Mouse (Mus musculus) cerebellum, postnatal 10 days (tissue): Measurements from ENCODE around the gene Bend6.

Source experiments
- DNase-seq, 2 experiments: peaks; one replicate each; pipeline ENCODE4 v3.0.0; 2021; ENCODE audit warnings: mixed read lengths in 2 of 2

The Bend6 gene

GRCm38 (mm10) chr1:33907421-33908190 lies at the start of gene Bend6:
Gene Bend6, minus strand, starts transcription at chr1:33907816.
- peak; percentile 90 to 91 for DNase-seq

GRCm38 (mm10) chr1:33955626-33956025 lies 48.0 kb upstream of the Bend6 start:
- DNase-seq: no peak

- DNase-seq: no peak
Observed at GRCm38 (mm10) chr1:33948511-33948910, 40.9 kb upstream of the Bend6 start.

- peak; percentile 47 to 61 for DNase-seq
Observed at GRCm38 (mm10) chr1:33947838-33948237, 40.2 kb upstream of the Bend6 start.

GRCm38 (mm10) chr1:33946601-33947395 lies 39.2 kb upstream of the Bend6 start:
- DNase-seq: peak; percentile 85 to 87

GRCm38 (mm10) chr1:33945756-33946155 lies 38.1 kb upstream of the Bend6 start:
- DNase-seq: no peak

- DNase-seq: peak in 1 of 2 experiments; percentile 44
Observed at GRCm38 (mm10) chr1:33944977-33945750, 37.5 kb upstream of the Bend6 start.

- no peak for DNase-seq
Observed at GRCm38 (mm10) chr1:33943943-33944342, 36.3 kb upstream of the Bend6 start.

- DNase-seq: no peak
Observed at GRCm38 (mm10) chr1:33942638-33943037, 35.0 kb upstream of the Bend6 start.

GRCm38 (mm10) chr1:33940364-33940928 lies 32.8 kb upstream of the Bend6 start:
- DNase-seq: peak in 1 of 2 experiments; percentile 40

GRCm38 (mm10) chr1:33939828-33940227 lies 32.2 kb upstream of the Bend6 start:
- no peak for DNase-seq

GRCm38 (mm10) chr1:33935946-33936345 lies 28.3 kb upstream of the Bend6 start:
- no peak for DNase-seq

GRCm38 (mm10) chr1:33932845-33933499 lies 25.4 kb upstream of the Bend6 start:
- DNase-seq: no peak

GRCm38 (mm10) chr1:33932196-33932595 lies 24.6 kb upstream of the Bend6 start:
- DNase-seq: peak in 1 of 2 experiments; percentile 32

GRCm38 (mm10) chr1:33931791-33932190 lies 24.2 kb upstream of the Bend6 start:
- no peak for DNase-seq

GRCm38 (mm10) chr1:33927466-33927865 lies 19.9 kb upstream of the Bend6 start:
- DNase-seq: peak in 1 of 2 experiments; percentile 32

GRCm38 (mm10) chr1:33925283-33925682 lies 17.7 kb upstream of the Bend6 start:
- DNase-seq: no peak

GRCm38 (mm10) chr1:33922975-33923374 lies 15.4 kb upstream of the Bend6 start:
- no peak for DNase-seq

- no peak for DNase-seq
Observed at GRCm38 (mm10) chr1:33916554-33916953, 8.9 kb upstream of the Bend6 start.

GRCm38 (mm10) chr1:33911589-33911988 lies 4.0 kb upstream of the Bend6 start:
- no peak for DNase-seq

- peak in 1 of 2 experiments; percentile 20 for DNase-seq
Observed at GRCm38 (mm10) chr1:33908191-33908962, 761 bp upstream of the Bend6 start, which contains the start of gene Dst. Gene Dst, plus strand, starts transcription at chr1:33908225.
